Mouse (Mus musculus) MEL (cell line): ENCODE results near the gene Acvr2a. TPM values are rescaled to one million over a fixed set of nuclear protein-coding genes. Genes with fewer than 3 reads are reported as not detected.
A peak's percentile ranks its signal among the peaks of the same experiment; 100 is the strongest.

Experiments used
- DNase-seq: peaks from one replicate; pipeline ENCODE4 v3.0.0; 2011; ENCODE audit warnings: low read depth, low spot score
- H3K27ac ChIP-seq: 2 replicates; pipeline ENCODE4 v1.5.1; 2012; ENCODE audit warnings: low read depth, mild to moderate bottlenecking, control low read depth, low read length, moderate library complexity; ENCODE audit not compliant: control insufficient read depth
- H3K27me3 ChIP-seq, 2 experiments: fragments of 150-350 bp in 1 of 2; sonication (generic) in 1 of 2; 2 replicates each; pipeline ENCODE4 v1.6.1; 2012; ENCODE audit warnings: low read length in 2 of 2, mild to moderate bottlenecking in 2 of 2, improper control_type of control experiment in 1 of 2, moderate library complexity in 1 of 2; ENCODE audit not compliant: insufficient read depth in 2 of 2, control insufficient read depth in 1 of 2
- H3K36me3 ChIP-seq, 2 experiments: 2 replicates each; pipeline ENCODE4 v1.6.1; 2012 to 2014; ENCODE audit warnings: low read length in 2 of 2, improper control_type of control experiment in 1 of 2, inconsistent platforms in 1 of 2, mild to moderate bottlenecking in 1 of 2; ENCODE audit not compliant: insufficient read depth in 2 of 2, control insufficient read depth in 1 of 2
- H3K4me1 ChIP-seq, 2 experiments: fragments of 150-350 bp in 1 of 2; sonication (generic) in 1 of 2; 2 replicates each; pipeline ENCODE4 v1.6.1; 2012; ENCODE audit warnings: low read length in 2 of 2, improper control_type of control experiment in 1 of 2, mild to moderate bottlenecking in 1 of 2; ENCODE audit not compliant: insufficient read depth in 2 of 2, control insufficient read depth in 1 of 2
- H3K4me3 ChIP-seq, 2 experiments: fragments of 150-350 bp in 1 of 2; sonication (generic) in 1 of 2; 2 replicates each; pipeline ENCODE4 v1.5.1; 2012; ENCODE audit warnings: low read depth in 2 of 2, low read length in 2 of 2, mild to moderate bottlenecking in 2 of 2, moderate library complexity in 2 of 2, control low read depth in 1 of 2, improper control_type of control experiment in 1 of 2; ENCODE audit not compliant: control insufficient read depth in 1 of 2, insufficient read depth in 1 of 2
- H3K79me2 ChIP-seq: 2 replicates; pipeline ENCODE4 v1.6.1; 2012; ENCODE audit warnings: mild to moderate bottlenecking, low read length, moderate library complexity; ENCODE audit not compliant: control insufficient read depth, poor library complexity, insufficient read depth
- H3K9ac ChIP-seq: 2 replicates; pipeline ENCODE4 v1.6.1; 2012; ENCODE audit warnings: low read depth, mild to moderate bottlenecking, control low read depth, low read length, moderate library complexity; ENCODE audit not compliant: control insufficient read depth, poor library complexity, severe bottlenecking
- H3K9me3 ChIP-seq: fragments of 150-350 bp; sonication (generic); replicated peaks from 2 replicates; pipeline ENCODE4 v1.6.1; 2012; ENCODE audit warnings: mild to moderate bottlenecking, low read length, improper control_type of control experiment, moderate library complexity; ENCODE audit not compliant: insufficient read depth
- CHD2 ChIP-seq: IDR thresholded peaks from 2 replicates; pipeline ENCODE4 v1.6.1; 2011; ENCODE audit warnings: low read length, improper control_type of control experiment
- CTCF ChIP-seq, 3 experiments: IDR thresholded peaks in 2 of 3; conservative IDR thresholded peaks in 1 of 3; 2 replicates each; pipeline ENCODE4 v1.5.1; 2011 to 2012; ENCODE audit warnings: low read length in 3 of 3, low read depth in 2 of 3, mild to moderate bottlenecking in 2 of 3, improper control_type of control experiment in 1 of 3, inconsistent platforms in 1 of 3, mixed read lengths in 1 of 3, moderate library complexity in 1 of 3; ENCODE audit not compliant: control insufficient read depth in 1 of 3, insufficient read depth in 1 of 3, poor library complexity in 1 of 3, severe bottlenecking in 1 of 3
- GABPA ChIP-seq: IDR thresholded peaks from 2 replicates; pipeline ENCODE4 v1.6.1; 2012; ENCODE audit warnings: low read depth, mild to moderate bottlenecking, inconsistent platforms, low read length, improper control_type of control experiment, moderate library complexity
- MAFK ChIP-seq: IDR thresholded peaks from 2 replicates; pipeline ENCODE4 v1.6.1; 2011; ENCODE audit warnings: low read depth, mild to moderate bottlenecking, low read length, improper control_type of control experiment, borderline replicate concordance
- MAZ ChIP-seq: IDR thresholded peaks from 2 replicates; pipeline ENCODE4 v1.6.1; 2012; ENCODE audit warnings: low read depth, mild to moderate bottlenecking, inconsistent platforms, low read length, improper control_type of control experiment
- MYC ChIP-seq: IDR thresholded peaks from 2 replicates; pipeline ENCODE4 v1.6.1; 2011; ENCODE audit warnings: low read depth, mild to moderate bottlenecking, low read length, improper control_type of control experiment, moderate library complexity
- RAD21 ChIP-seq: IDR thresholded peaks from 2 replicates; pipeline ENCODE4 v1.6.1; 2011; ENCODE audit warnings: mild to moderate bottlenecking, low read depth, low read length, improper control_type of control experiment
- SMC3 ChIP-seq: IDR thresholded peaks from 2 replicates; pipeline ENCODE4 v1.6.1; 2011; ENCODE audit warnings: low read depth, low read length, improper control_type of control experiment
- TBP ChIP-seq: IDR thresholded peaks from 2 replicates; pipeline ENCODE4 v1.8.0; 2011; ENCODE audit warnings: low read depth, low read length, improper control_type of control experiment
- UBTF ChIP-seq: IDR thresholded peaks from 2 replicates; pipeline ENCODE4 v1.6.1; 2012; ENCODE audit warnings: low read depth, mild to moderate bottlenecking, inconsistent platforms, low read length, improper control_type of control experiment, moderate library complexity, borderline replicate concordance; ENCODE audit not compliant: insufficient read depth
- USF2 ChIP-seq, 2 experiments: IDR thresholded peaks; 2 replicates each; pipeline ENCODE4 v1.6.1; 2011 to 2012; ENCODE audit warnings: improper control_type of control experiment in 2 of 2, low read length in 2 of 2, borderline replicate concordance in 1 of 2, inconsistent platforms in 1 of 2, low read depth in 1 of 2, mild to moderate bottlenecking in 1 of 2; ENCODE audit not compliant: insufficient read depth in 1 of 2
- ZC3H11A ChIP-seq: IDR thresholded peaks from 2 replicates; pipeline ENCODE4 v1.6.1; 2012; ENCODE audit warnings: low read depth, mild to moderate bottlenecking, inconsistent platforms, low read length, improper control_type of control experiment
- polyA plus RNA-seq, 2 experiments: library from polyadenylated mRNA; stranded (reverse) in 1 of 2; unstranded in 1 of 2; fragments of >175 nt in 1 of 2; fragments of >200 nt in 1 of 2; gene quantifications; 2 replicates each; pipeline versions ENCODE4 v1.2.1 to v1.2.4; 2012; ENCODE audit warnings: low replicate concordance in 2 of 2, low read depth in 1 of 2; ENCODE audit not compliant: insufficient read length in 2 of 2, insufficient read depth in 1 of 2, missing spikeins in 1 of 2
- total RNA-seq: library from RNA; depleted of rRNA; stranded (reverse); fragments of 300-350 nt; gene quantifications from 2 replicates; pipeline ENCODE4 v1.2.3, GENCODE M21; 2012

Gene Acvr2a
- total and polyA plus RNA-seq, 3 experiments, result 2.2 to 3.5 TPM; not detected in 1

GRCm38 (mm10) chr2:48895186-48895585, 81.3 kb downstream of the Acvr2a start:
- no peaks in the 10 kb centered on the region for H3K9me3 ChIP-seq
- DNase-seq, result no peak
- H3K79me2 ChIP-seq, result no peaks in the 10 kb centered on the region
- no peaks in the 10 kb centered on the region; a peak in 1 of 4 replicates for H3K4me1 ChIP-seq
- no peak overlapping the region for H3K9ac ChIP-seq
- H3K4me3 ChIP-seq, result no peak overlapping the region
- H3K27me3 ChIP-seq, result no peaks in the 10 kb centered on the region
- H3K36me3 ChIP-seq, result peaks cover 2 to 5% of the 10 kb centered on the region in 2 experiments
- TF ChIP-seq TBP, result no peak
- TF ChIP-seq MYC, result no peak
- TF ChIP-seq MAZ, result no peak
- no peak for TF ChIP-seq CHD2
- TF ChIP-seq USF2 (IDR thresholded peaks at IDR 0.05; ENCODE audit: borderline replicate concordance in 1 of 2, insufficient read depth in 1 of 2, low read depth in 1 of 2, low read length in 2 of 2), result no peak
- peak; percentile 74; the same call in 1 of the 2 replicates for TF ChIP-seq MAFK
- H3K27ac ChIP-seq, result no peak overlapping the region

- H3K9me3 ChIP-seq, result no peaks in the 10 kb centered on the region
- no peaks in the 10 kb centered on the region for H3K79me2 ChIP-seq
- peak; percentile 59 for DNase-seq
- no peak overlapping the region for H3K27ac ChIP-seq
- H3K4me3 ChIP-seq, result no peak overlapping the region
- TF ChIP-seq SMC3, result peak; percentile 82
- TF ChIP-seq RAD21, result peak; percentile 78
- TF ChIP-seq UBTF, result no peak
- TF ChIP-seq ZC3H11A, result peak; percentile 77
- peak in 2 of 3 experiments; percentile 33 to 69; a peak in 3 of 6 replicates for TF ChIP-seq CTCF (IDR thresholded peaks at IDR 0.05 in 2 of 3, conservative IDR thresholded peaks at IDR 0.05 in 1 of 3; ENCODE audit: control insufficient read depth in 1 of 3, insufficient read depth in 1 of 3, low read depth in 2 of 3, low read length in 3 of 3, poor library complexity in 1 of 3, severe bottlenecking in 1 of 3)
- H3K27me3 ChIP-seq, result no peaks in the 10 kb centered on the region
- no peaks in the 10 kb centered on the region for H3K4me1 ChIP-seq
- peaks cover 0 to 54% of the 10 kb centered on the region in 2 experiments; a peak in 2 of 4 replicates for H3K36me3 ChIP-seq
- no peak overlapping the region for H3K9ac ChIP-seq
These were observed 95.0 kb downstream of the Acvr2a start for GRCm38 (mm10) chr2:48908866-48909265.

DNA sequence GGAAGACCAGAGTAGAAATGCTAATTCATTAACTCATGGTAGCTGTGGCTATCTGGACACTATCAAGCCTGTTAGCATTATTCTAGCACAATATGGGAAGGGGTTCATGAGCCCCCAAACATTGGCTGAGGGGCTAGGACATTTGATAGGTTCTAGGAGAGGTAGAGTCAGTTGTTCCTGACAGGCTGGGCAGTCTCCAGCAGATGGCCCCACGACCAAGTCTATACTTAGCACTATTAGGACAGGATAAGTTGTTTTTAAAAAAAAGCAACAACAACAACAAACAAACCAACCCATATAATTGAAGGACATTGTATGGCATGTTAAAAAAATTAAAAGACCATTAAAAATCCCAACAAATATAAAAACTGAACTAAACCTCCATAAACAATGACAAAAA, 100.3 kb downstream of the Acvr2a start:
- Histone ChIP-seq H3K36me3 (peaks cover 2 to 33% of the 10 kb centered on the region in 2 experiments; a peak in 3 of 4 replicates), H3K79me2 (no peaks in the 10 kb centered on the region), H3K4me1 (0 out of 4 replicates have a peak, but pooled peaks cover 0 to 2% of the 10 kb centered on the region in 2 experiments), H3K27ac (no peak overlapping the region), H3K27me3 (no peaks in the 10 kb centered on the region), H3K4me3 (no peak overlapping the region), H3K9me3 (no peaks in the 10 kb centered on the region), H3K9ac (no peak overlapping the region)
- no peak for DNase-seq
- TF ChIP-seq CHD2 (no peak), SMC3 (peak; percentile 28; the same call in 1 of the 2 replicates), GABPA (no peak), CTCF (IDR thresholded peaks at IDR 0.05 in 2 of 3, conservative IDR thresholded peaks at IDR 0.05 in 1 of 3; ENCODE audit: control insufficient read depth in 1 of 3, insufficient read depth in 1 of 3, low read depth in 2 of 3, low read length in 3 of 3, poor library complexity in 1 of 3, severe bottlenecking in 1 of 3) (peak in 1 of 3 experiments; percentile 13; a peak in 1 of 6 replicates)
